Mouse (Mus musculus) 3T3-L1 (cell line): ENCODE results near the gene Myt1l.
A peak's percentile ranks its signal among the peaks of the same experiment; 100 is the strongest.

Experiments
- DNase-seq: peaks from one replicate; pipeline ENCODE4 v3.0.0-alpha.2; 2015; ENCODE audit warnings: low read depth, low spot score

The Myt1l gene

GRCm38 (mm10) chr12:29904101-29904874, 376.1 kb downstream of the Myt1l start:
- DNase-seq, result no peak

GRCm38 (mm10) chr12:29907056-29907455, 378.9 kb downstream of the Myt1l start:
- peak; percentile 98 for DNase-seq

- no peak for DNase-seq
Observed at GRCm38 (mm10) chr12:29916139-29916538, 388.0 kb downstream of the Myt1l start.

- DNase-seq, result no peak
Observed at GRCm38 (mm10) chr12:29916807-29917206, 388.6 kb downstream of the Myt1l start.

- DNase-seq, result peak; percentile 62
Observed at GRCm38 (mm10) chr12:29920298-29920697, 392.1 kb downstream of the Myt1l start.

- no peak for DNase-seq
Observed at GRCm38 (mm10) chr12:29921481-29921880, 393.3 kb downstream of the Myt1l start.

- DNase-seq, result peak; percentile 76
Observed at GRCm38 (mm10) chr12:29926896-29927295, 398.7 kb downstream of the Myt1l start.

- DNase-seq, result no peak
Observed at GRCm38 (mm10) chr12:29930591-29930990, 402.4 kb downstream of the Myt1l start.

- peak; percentile 23 for DNase-seq
Observed at GRCm38 (mm10) chr12:29932951-29933350, 404.8 kb downstream of the Myt1l start.

GRCm38 (mm10) chr12:29933501-29933900, 405.3 kb downstream of the Myt1l start:
- DNase-seq, result no peak

GRCm38 (mm10) chr12:29934120-29934581, 406.0 kb downstream of the Myt1l start:
- DNase-seq, result peak; percentile 78

GRCm38 (mm10) chr12:29937308-29937707, 409.1 kb downstream of the Myt1l start, which contains the start of gene Pxdn:
Gene Pxdn, plus strand, starts transcription at chr12:29937608.
- DNase-seq, result no peak

- peak; percentile 72 for DNase-seq
Observed at GRCm38 (mm10) chr12:29937851-29938375, 409.7 kb downstream of the Myt1l start.

GRCm38 (mm10) chr12:29938376-29939041, 410.3 kb downstream of the Myt1l start:
- peak; percentile 78 for DNase-seq

- DNase-seq, result peak; percentile 44
Observed at GRCm38 (mm10) chr12:29939261-29939671, 411.1 kb downstream of the Myt1l start.

GRCm38 (mm10) chr12:29942435-29942834, 414.3 kb downstream of the Myt1l start:
- DNase-seq, result no peak

- no peak for DNase-seq
Observed at GRCm38 (mm10) chr12:29944650-29945049, 416.5 kb downstream of the Myt1l start.

- no peak for DNase-seq
Observed at GRCm38 (mm10) chr12:29945182-29945743, 417.1 kb downstream of the Myt1l start.

GRCm38 (mm10) chr12:29951043-29951442, 422.9 kb downstream of the Myt1l start:
- no peak for DNase-seq

GRCm38 (mm10) chr12:29951485-29951884, 423.3 kb downstream of the Myt1l start:
- no peak for DNase-seq

GRCm38 (mm10) chr12:29952102-29952501, 423.9 kb downstream of the Myt1l start:
- DNase-seq, result peak; percentile 32

GRCm38 (mm10) chr12:29953999-29954398, 425.8 kb downstream of the Myt1l start:
- DNase-seq, result peak; percentile 71
